Mouse (Mus musculus) Patski (cell line): Measurements from ENCODE around the gene Fam207a. TPM values are rescaled to one million over a fixed set of nuclear protein-coding genes. Genes with fewer than 3 reads are reported as not detected.

Experiments
- ATAC-seq: fragments of 100-300 bp; one replicate; pipeline ENCODE4 v1.8.0; 2021
- CTCF ChIA-PET: fragments of 350-600 bp; sonication (Branson Sonifier 250); formaldehyde crosslinking; loops from one replicate; lab custom pipeline; 2022; ENCODE audit warnings: inconsistent platforms; lab: Charles Lee
- POLR2A ChIA-PET: fragments of 350-600 bp; sonication (Branson Sonifier 250); formaldehyde crosslinking; loops from one replicate; lab custom pipeline; 2022; ENCODE audit warnings: antibody characterized with exemption, inconsistent platforms; lab: Charles Lee
- DNase-seq: peaks from one replicate; pipeline ENCODE4 v3.0.0-alpha.2; 2011; ENCODE audit warnings: low read depth, low spot score
- H3K27me3 ChIP-seq: fragments of 371-371 bp; one replicate; pipeline ENCODE4 v1.5.1; 2021
- CTCF ChIP-seq: fragments of 100-300 bp; IDR thresholded peaks from one replicate; pipeline ENCODE4 v1.5.1; 2021
- in situ Hi-C: fragments of 300-500 bp; cut with MboI; formaldehyde crosslinking; loops from 3 replicates; pipeline ENCODE4 v1.11.1; 2018; ENCODE audit warnings: low pct_unique_long_range_greater_than_20kb, mixed read lengths
- polyA plus RNA-seq: library from polyadenylated mRNA; unstranded; gene quantifications from one replicate; pipeline ENCODE4 v1.2.3, GENCODE M21; 2021

The Fam207a gene
- polyA plus RNA-seq, 1 experiment from 2014 or later, result 32.2 TPM

DNA sequence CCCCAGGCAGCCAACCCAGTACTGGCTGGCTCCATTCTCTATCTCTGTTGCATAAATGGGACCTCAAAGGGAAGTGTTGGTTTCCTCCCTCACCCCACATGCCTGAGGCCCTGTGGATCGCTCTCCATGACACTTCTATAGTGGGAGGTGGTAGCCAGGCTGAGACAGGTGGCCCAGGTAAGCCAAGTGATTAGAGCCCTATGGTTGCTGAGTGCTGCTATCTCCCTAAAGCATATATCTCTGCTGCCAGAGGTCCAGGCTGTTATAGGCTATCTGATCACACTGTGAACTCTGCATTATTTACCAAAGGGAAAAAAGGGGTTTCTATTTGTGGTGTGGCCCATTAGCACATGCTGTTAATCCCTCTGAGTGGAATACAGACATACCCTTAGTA, 16.4 kb upstream of the Fam207a start:
- TF ChIP-seq CTCF, result no peak
- H3K27me3 ChIP-seq, result no peaks in the 10 kb centered on the region
- CTCF ChIA-PET, result interaction anchor here (1.0 to 3.7 kb wide), 3 partner anchors 8 to 13 kb away, joined by 4 to 15 read pairs (median 4); no protein-coding TSS in a partner anchor
- no peak for ATAC-seq
- in situ Hi-C loops, result no loop called here
- POLR2A ChIA-PET, result no interaction called here
- no peak for DNase-seq

DNA sequence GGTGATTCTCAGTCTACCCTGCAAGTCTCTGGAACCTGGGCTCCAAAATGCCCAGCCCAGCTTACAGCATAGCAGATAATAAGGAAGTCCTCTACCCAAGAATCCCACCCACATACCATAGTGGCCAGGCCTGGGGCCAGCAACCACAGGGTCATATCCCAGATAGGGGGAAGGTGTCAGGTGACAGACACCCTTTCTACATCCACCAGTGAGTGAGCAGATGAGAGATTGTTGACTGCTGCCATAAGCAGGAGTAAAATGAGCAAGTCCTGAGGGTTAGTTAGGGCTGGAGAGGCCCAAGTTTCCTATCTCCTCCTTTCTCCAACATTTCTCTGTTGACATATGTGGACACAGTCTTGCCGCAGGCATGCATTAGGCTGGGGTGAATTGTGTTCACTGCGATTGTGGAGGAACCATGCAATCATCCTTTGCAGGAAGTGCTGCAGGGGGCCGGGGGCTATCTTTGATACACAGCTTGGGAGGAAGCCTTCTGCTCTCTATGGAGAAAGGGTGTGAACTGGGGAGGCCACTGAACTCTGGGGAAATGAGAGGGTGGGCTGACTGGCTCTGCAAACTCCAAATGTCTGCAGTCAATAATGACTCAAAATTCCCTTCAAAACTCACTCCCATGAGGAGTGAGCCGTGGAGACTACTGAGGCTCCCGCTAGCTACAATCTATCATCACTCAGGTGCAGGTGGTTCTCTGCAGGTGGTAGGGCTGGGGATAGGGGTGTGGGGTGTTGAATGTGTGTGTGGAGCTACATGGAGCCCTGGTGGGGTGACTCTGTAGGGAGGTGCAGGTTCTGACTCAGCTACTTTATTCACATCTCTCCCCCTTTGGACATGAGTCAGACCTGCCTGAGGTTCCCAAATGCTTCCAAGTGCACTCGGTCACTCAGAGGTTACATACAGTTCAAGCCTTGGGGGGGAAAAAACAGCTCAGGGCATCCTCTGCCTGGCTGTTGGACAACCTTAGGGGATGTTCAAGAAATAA, 15.7 kb upstream of the Fam207a start:
- POLR2A ChIA-PET, result no interaction called here
- CTCF ChIA-PET, result interaction anchor here (1.0 to 3.7 kb wide), 3 partner anchors 9 to 13 kb away, joined by 4 to 15 read pairs (median 4); no protein-coding TSS in a partner anchor
- in situ Hi-C loops, result no loop called here
- no peak for TF ChIP-seq CTCF
- no peaks in the 10 kb centered on the region for H3K27me3 ChIP-seq
- DNase-seq (peak; percentile 86), ATAC-seq (peak; percentile 80)

DNA sequence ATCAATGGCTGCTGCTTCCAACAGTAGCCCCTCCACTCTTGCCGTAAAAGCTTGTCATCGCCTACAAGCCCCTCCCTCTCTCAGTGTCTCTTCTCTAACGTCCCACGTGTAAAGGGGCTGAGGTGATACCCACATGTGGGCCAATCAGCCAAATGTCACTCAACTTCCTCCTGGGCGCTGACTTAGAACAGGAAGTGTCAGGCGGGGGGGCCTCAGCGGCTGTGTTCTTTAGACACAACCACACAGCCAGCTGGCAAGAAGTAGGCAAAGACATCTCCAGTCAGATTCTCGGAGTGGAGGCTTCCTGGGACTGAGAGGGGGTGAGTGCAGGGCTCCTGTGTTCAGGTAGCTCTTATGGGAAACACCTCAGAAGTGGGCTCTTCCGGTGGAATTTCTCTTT, 14.6 kb upstream of the Fam207a start, which contains the start of gene Itgb2:
TSS of gene Itgb2 (plus strand) at position 113 of the 400 bp plus-strand sequence.
- DNase-seq (no peak), ATAC-seq (no peak)
- H3K27me3 ChIP-seq, result no peaks in the 10 kb centered on the region
- in situ Hi-C loops, result no loop called here
- POLR2A ChIA-PET, result no interaction called here
- CTCF ChIA-PET, result interaction anchor here (0.8 to 2.5 kb wide), 2 partner anchors 13 to 27 kb away, joined by 3 to 8 read pairs; no protein-coding TSS in a partner anchor
- no peak for TF ChIP-seq CTCF

DNA sequence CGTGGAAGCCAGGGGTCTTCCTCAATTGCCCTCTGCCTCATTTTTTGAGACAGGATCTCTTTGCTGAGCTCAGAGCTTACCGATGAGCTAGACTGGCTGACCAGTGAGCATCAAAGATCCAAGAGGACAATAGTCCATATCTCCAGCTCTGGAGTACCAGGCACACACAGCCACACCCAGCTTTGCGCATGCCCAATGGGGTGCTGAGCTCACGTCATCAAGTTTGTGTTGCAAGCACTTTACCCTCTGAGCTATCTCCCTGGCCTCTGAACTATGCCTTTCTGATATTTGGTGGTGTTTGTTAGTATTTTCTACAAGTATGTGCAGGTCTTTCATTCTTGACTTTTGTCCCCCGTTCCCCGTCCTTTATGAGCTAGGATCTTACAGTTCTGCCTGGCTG, 13.0 kb upstream of the Fam207a start:
- ChIA-PET CTCF (interaction anchor here (1.5 to 2.5 kb wide), 2 partner anchors 11 to 29 kb away, joined by 3 to 8 read pairs; no protein-coding TSS in a partner anchor), POLR2A (no interaction called here)
- in situ Hi-C loops, result no loop called here
- H3K27me3 ChIP-seq, result no peaks in the 10 kb centered on the region
- ATAC-seq (no peak), DNase-seq (no peak)
- no peak for TF ChIP-seq CTCF

DNA sequence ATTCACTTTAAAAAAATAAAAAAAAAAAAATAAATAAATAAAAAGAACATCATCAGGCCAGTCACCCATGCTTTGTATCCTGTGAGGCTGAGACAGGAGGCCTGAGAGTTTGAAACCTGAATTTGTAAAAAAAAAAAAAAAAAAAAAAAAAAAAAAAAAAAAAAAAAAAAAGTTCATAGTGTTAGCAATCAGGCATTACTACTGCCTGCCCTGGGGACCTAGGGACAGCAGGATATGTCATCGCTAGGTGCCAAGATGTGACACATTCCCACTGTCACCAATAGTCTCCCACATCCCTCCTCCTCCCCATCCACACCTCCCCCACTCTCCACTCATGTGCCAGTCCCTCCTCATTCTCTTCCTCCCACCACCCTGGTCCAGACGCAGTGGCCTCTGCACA, 10.9 kb upstream of the Fam207a start:
- no peak for TF ChIP-seq CTCF
- ChIA-PET CTCF (no interaction called here), POLR2A (no interaction called here)
- ATAC-seq (no peak), DNase-seq (no peak)
- no peaks in the 10 kb centered on the region for H3K27me3 ChIP-seq
- in situ Hi-C loops, result no loop called here

DNA sequence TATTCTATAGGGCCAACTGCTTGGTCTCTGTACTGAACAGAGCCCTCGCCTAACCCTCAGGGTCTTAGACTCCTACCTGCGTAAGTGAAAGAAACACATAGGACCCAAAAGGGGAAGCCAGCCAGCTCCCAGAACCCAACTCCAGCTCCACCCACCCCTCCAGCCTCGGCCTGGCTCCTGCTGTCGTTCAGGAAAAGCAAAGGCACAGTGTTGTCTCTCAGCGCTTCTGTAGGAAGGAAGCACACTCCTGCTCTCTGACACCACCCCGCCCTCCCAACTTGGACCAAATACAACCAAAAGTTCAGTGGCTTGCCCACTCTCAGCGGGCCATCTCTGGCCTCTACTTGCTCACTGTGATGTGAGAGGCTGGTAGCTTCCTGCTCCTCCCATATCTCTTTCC, 7.7 kb upstream of the Fam207a start:
- POLR2A ChIA-PET, result interaction anchor here (0.7 kb wide), 2 partner anchors 72 to 217 kb away, joined by 4 to 5 read pairs; no protein-coding TSS in a partner anchor
- no peaks in the 10 kb centered on the region for H3K27me3 ChIP-seq
- no peak for ATAC-seq
- no peak for DNase-seq
- in situ Hi-C loops, result no loop called here
- TF ChIP-seq CTCF, result no peak
- CTCF ChIA-PET, result interaction anchor here (1.4 kb wide), 1 partner anchor 68 kb away, joined by 3 read pairs; no protein-coding TSS in a partner anchor

DNA sequence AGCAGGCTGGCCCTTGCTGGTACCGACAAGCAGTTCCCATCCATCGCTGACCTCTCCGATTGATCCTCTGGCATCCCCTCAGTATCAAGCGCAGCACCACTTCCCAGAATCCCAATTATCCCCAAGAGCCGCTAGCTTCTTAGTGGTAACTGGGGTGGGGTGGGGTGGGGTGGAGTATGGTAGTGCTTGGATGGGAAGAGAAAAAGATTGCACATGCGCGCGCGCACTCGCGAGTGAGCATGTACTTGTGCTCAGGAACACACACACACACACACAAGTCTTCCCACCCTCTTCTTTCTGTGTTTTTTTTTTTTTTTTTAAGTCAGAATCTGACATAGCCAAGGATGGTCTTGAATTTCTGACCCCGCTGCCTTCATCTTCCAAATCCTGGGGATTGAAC, 7.2 kb upstream of the Fam207a start:
- no peak for TF ChIP-seq CTCF
- POLR2A ChIA-PET, result interaction anchor here (0.7 kb wide), 2 partner anchors 73 to 216 kb away, joined by 4 to 5 read pairs; no protein-coding TSS in a partner anchor
- no peaks in the 10 kb centered on the region for H3K27me3 ChIP-seq
- CTCF ChIA-PET, result no interaction called here
- DNase-seq, result no peak
- in situ Hi-C loops, result no loop called here
- ATAC-seq, result no peak

DNA sequence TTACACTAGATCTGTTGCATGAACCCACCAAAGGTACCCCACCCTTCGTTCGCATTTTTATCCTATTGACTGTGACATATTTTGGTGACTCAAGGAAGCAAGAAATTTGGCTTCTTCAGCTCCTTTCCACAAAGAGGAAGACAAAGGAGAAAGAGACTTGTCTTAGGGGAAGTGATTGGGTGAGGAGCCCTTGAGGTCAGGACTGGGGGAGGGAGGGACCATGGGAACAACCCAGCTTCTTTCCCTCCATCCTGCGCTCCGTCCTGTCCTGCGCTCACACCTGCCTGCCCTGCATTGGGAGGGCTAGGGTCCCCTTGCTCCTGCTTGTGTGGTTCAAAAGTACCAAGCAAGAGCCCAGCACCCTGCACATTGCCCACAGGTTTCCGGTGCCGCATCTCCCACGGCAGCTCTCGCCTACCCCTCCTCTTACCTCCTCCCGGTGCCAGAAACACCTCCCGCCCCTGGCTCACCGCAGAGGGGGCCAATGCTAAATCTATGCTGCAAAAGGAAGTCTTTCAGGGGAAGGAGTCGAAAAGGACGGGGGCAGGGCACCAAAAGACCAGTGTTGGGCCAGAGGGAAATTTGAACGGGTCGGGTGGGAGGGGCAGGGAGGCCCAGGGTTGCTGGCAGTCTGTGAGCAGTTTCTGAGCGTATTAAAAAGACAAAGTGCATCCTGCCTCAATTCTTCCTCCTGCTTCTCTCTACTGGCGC, 6.6 kb upstream of the Fam207a start:
- ChIA-PET POLR2A (no interaction called here), CTCF (no interaction called here)
- no peaks in the 10 kb centered on the region for H3K27me3 ChIP-seq
- no peak for DNase-seq
- no peak for ATAC-seq
- in situ Hi-C loops, result no loop called here
- no peak for TF ChIP-seq CTCF

DNA sequence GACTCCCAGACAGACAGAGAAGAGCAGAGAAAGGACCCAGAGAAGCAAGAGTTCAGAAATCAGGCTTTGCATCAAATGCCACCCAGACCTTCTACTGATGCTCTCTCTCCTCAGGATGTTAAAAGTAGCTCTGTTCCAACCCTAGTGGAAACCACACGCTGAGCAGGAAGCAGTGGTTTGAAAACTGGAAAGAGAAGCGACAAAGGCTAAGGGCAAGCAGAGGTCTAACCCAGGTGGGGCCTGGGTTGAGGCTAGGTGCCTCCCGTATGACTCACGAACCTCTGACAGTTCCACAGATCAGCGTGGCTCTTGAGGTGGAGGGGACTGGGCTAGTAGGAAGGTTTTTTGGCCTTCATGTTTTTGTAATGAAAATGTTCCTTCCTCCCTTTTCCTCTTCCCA, 4.9 kb upstream of the Fam207a start:
- CTCF ChIA-PET, result no interaction called here
- POLR2A ChIA-PET, result no interaction called here
- ATAC-seq (no peak), DNase-seq (no peak)
- H3K27me3 ChIP-seq, result no peaks in the 10 kb centered on the region
- in situ Hi-C loops, result no loop called here
- TF ChIP-seq CTCF, result no peak

DNA sequence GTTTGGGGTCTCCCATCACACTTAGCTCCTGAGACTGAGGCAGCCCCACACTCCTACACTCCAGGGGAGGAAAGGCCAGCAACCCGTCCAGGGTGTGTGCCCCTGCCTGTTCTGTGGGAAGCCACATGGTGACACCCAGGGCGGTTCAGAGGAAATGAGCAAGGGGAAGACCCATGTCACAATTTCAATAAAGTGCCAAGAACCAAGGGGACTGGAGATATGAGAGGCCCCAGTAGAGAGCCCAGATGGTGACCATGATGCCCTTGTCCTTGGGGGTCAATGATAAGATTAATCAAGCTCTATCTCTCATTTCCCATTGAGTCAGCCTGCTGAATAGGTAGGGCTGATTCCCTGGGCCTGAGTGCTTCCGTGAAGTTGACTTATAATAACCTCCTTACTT, 3.6 kb upstream of the Fam207a start:
- in situ Hi-C loops, result loop anchor here (5.0 to 10.0 kb wide), 3 partner anchors 33 to 396 kb away; no protein-coding TSS in a partner anchor
- ATAC-seq (no peak), DNase-seq (no peak)
- no peaks in the 10 kb centered on the region for H3K27me3 ChIP-seq
- no peak for TF ChIP-seq CTCF
- CTCF ChIA-PET, result interaction anchor here (1.1 to 1.3 kb wide), 3 partner anchors 12 to 39 kb away, joined by 3 to 5 read pairs (median 4); no protein-coding TSS in a partner anchor
- POLR2A ChIA-PET, result no interaction called here
